Mouse (Mus musculus) myocyte (in vitro differentiated cells): Measurements from ENCODE around the gene Slc37a4.

ENCODE experiments used
- CEBPB ChIP-seq: IDR thresholded peaks from 2 replicates; pipeline ENCODE4 v1.6.1; 2011; ENCODE audit warnings: mild to moderate bottlenecking, moderate library complexity; ENCODE audit not compliant: poor library complexity, insufficient read depth, severe bottlenecking
- E2F4 ChIP-seq: IDR thresholded peaks from one replicate; pipeline ENCODE4 v1.6.1; 2011; ENCODE audit warnings: mild to moderate bottlenecking, control low read depth, moderate library complexity; ENCODE audit not compliant: insufficient read depth
- POLR2A ChIP-seq: IDR thresholded peaks from one replicate; pipeline ENCODE4 v1.6.1; 2011; ENCODE audit warnings: low read depth, mild to moderate bottlenecking, control low read depth, moderate library complexity; ENCODE audit not compliant: insufficient read length
- POLR2AphosphoS2 ChIP-seq: IDR thresholded peaks from one replicate; pipeline ENCODE4 v1.6.1; 2011; ENCODE audit warnings: low read depth, control low read depth; ENCODE audit not compliant: insufficient read length
- REST ChIP-seq: IDR thresholded peaks from one replicate; pipeline ENCODE4 v1.6.1; 2011; ENCODE audit warnings: mild to moderate bottlenecking, control low read depth, moderate library complexity; ENCODE audit not compliant: insufficient read depth, insufficient read length
- TCF12 ChIP-seq: IDR thresholded peaks from one replicate; pipeline ENCODE4 v1.6.1; 2011; ENCODE audit warnings: mild to moderate bottlenecking, control low read depth; ENCODE audit not compliant: poor library complexity, insufficient read depth, severe bottlenecking
- USF1 ChIP-seq: IDR thresholded peaks from one replicate; pipeline ENCODE4 v1.6.1; 2011; ENCODE audit warnings: low read depth, mild to moderate bottlenecking, control low read depth, moderate library complexity

- TF ChIP-seq USF1: no peak
- no peak for TF ChIP-seq REST
- no peak for TF ChIP-seq E2F4
- TF ChIP-seq TCF12: no peak
- TF ChIP-seq CEBPB: no peak
- no peak for TF ChIP-seq POLR2A
- TF ChIP-seq POLR2AphosphoS2: no peak
Measured at GRCm38 (mm10) chr9:44384596-44384995, 12.1 kb upstream of the Slc37a4 start.
